Mouse (Mus musculus) erythroblast, embryonic 14.5 days (primary cell): ENCODE measurements around the gene Upp2.

Experiments used
- GATA1 ChIP-seq: IDR thresholded peaks from 2 replicates; pipeline ENCODE4 v1.6.1; 2012; ENCODE audit warnings: low read length, inconsistent platforms, mixed read lengths
- TAL1 ChIP-seq: IDR thresholded peaks from 3 replicates; pipeline ENCODE4 v1.6.1; 2012; ENCODE audit warnings: low read length, inconsistent platforms, mixed read lengths

- no peak for TF ChIP-seq GATA1
- TF ChIP-seq TAL1 = no peak
Measured at GRCm38 (mm10) chr2:58700354-58700753, 133.3 kb downstream of the Upp2 start.
